Mouse (Mus musculus) spleen, adult 2 months (tissue): Measurements from ENCODE around the gene Steap3.

Source experiments
- CTCF ChIP-seq: fragments of 200-500 bp; IDR thresholded peaks from 2 replicates; pipeline ENCODE4 v1.5.1; 2011; ENCODE audit warnings: mild to moderate bottlenecking, inconsistent platforms; ENCODE audit not compliant: insufficient read depth, insufficient read length, insufficient replicate concordance; ENCODE audit errors: extremely low read depth
- POLR2A ChIP-seq: fragments of 200-500 bp; IDR thresholded peaks from 2 replicates; pipeline ENCODE4 v1.6.1; 2011; ENCODE audit warnings: low read depth, low read length, inconsistent platforms

- TF ChIP-seq POLR2A, result no peak
- TF ChIP-seq CTCF, result no peak
Measured at GRCm38 (mm10) chr1:120203836-120204235, 68.7 kb downstream of the Steap3 start.
